Mouse (Mus musculus) G1E (cell line): ENCODE data around the gene Pskh1. TPM values are rescaled to one million over a fixed set of nuclear protein-coding genes. Genes with fewer than 3 reads are reported as not detected.

Experiments
- ATAC-seq: 2 replicates; pipeline ENCODE4 v1.8.0; 2016; ENCODE audit warnings: mild to moderate bottlenecking; ENCODE audit not compliant: insufficient number of reproducible peaks, poor library complexity, low FRiP score, severe bottlenecking; ENCODE audit errors: extremely low read depth
- DNase-seq: peaks from one replicate; pipeline ENCODE4 v3.0.0; 2012; ENCODE audit warnings: low spot score
- H3K27me3 ChIP-seq: 2 replicates; pipeline ENCODE4 v1.6.1; 2012; ENCODE audit warnings: mild to moderate bottlenecking, low read length, inconsistent platforms; ENCODE audit not compliant: insufficient read depth
- H3K36me3 ChIP-seq: replicated peaks from 2 replicates; pipeline ENCODE3; 2012; ENCODE audit warnings: mild to moderate bottlenecking, inconsistent platforms
- H3K4me1 ChIP-seq: 2 replicates; pipeline ENCODE4 v1.6.1; 2012; ENCODE audit warnings: low read depth, low read length, inconsistent platforms, mixed read lengths; ENCODE audit not compliant: insufficient read depth
- H3K4me3 ChIP-seq: 2 replicates; pipeline ENCODE4 v1.5.1; 2012; ENCODE audit warnings: low read depth, mild to moderate bottlenecking, inconsistent platforms, low read length, moderate library complexity, mixed read lengths
- H3K9me3 ChIP-seq: replicated peaks from 2 replicates; pipeline ENCODE4 v1.6.1; 2012; ENCODE audit warnings: inconsistent platforms
- CTCF ChIP-seq: IDR thresholded peaks from 2 replicates; pipeline ENCODE4 v1.5.1; 2012; ENCODE audit warnings: low read depth, low read length, inconsistent platforms, mixed read lengths
- GATA1 ChIP-seq: IDR thresholded peaks from 2 replicates; pipeline ENCODE4 v1.6.1; 2012; ENCODE audit warnings: borderline replicate concordance, low read length, inconsistent platforms, mixed read lengths
- GATA2 ChIP-seq: IDR thresholded peaks from 2 replicates; pipeline ENCODE4 v1.6.1; 2012; ENCODE audit warnings: low read depth, low read length, inconsistent platforms, borderline replicate concordance
- POLR2AphosphoS5 ChIP-seq: IDR thresholded peaks from 2 replicates; pipeline ENCODE4 v1.6.1; 2012; ENCODE audit warnings: low read depth, low read length, inconsistent platforms; ENCODE audit not compliant: insufficient replicate concordance
- TAL1 ChIP-seq: conservative IDR thresholded peaks from 2 replicates; pipeline ENCODE4 v1.6.1; 2012; ENCODE audit warnings: low read depth, low read length, inconsistent platforms, mixed read lengths
- polyA plus RNA-seq: library from polyadenylated mRNA; stranded (reverse); fragments of >175 nt; gene quantifications from 2 replicates; pipeline ENCODE4 v1.2.3, GENCODE M21; 2012
- total RNA-seq, 2 experiments: library from RNA; stranded (forward) in 1 of 2; stranded (reverse) in 1 of 2; fragments of 200-1000 nt in 1 of 2; fragments of >200 nt in 1 of 2; fragmentation: Nextera tagmentation in 1 of 2; gene quantifications; 2 replicates each; pipeline ENCODE4 v1.2.3; 2014 to 2017

Pskh1 gene
- total and polyA plus RNA-seq, 3 experiments: 19.5 to 26.1 (median 21.3) TPM

DNA sequence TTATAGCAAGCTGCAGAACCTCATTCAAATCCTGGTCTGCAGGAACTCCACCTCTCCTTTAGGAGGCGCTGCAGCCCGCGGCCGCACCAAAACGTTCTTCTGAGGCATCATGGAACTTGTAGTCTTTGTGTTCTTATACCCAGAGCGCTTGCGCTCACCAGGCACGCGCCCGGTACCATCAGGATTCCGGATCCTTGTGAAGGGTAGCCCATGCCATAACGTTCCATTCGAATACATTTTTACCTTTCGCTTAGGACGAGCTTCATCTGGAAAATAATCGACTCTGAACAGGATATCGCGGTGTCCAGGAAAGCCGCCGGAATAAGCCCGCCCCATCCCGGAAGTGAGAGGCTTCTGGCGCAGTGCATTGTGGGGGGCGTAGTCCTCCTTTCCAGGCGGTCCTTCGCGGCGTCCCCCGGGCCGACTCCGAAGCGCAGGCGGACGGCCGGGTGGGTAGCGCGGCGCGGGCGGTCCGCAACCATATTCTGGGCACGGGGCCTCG lies 45.5 kb upstream of the Pskh1 start, which contains the start of gene Thap11:
Thap11 (plus strand) TSS at position 418 of the 502 bp plus-strand sequence.
- peak; percentile 86 for DNase-seq

DNA sequence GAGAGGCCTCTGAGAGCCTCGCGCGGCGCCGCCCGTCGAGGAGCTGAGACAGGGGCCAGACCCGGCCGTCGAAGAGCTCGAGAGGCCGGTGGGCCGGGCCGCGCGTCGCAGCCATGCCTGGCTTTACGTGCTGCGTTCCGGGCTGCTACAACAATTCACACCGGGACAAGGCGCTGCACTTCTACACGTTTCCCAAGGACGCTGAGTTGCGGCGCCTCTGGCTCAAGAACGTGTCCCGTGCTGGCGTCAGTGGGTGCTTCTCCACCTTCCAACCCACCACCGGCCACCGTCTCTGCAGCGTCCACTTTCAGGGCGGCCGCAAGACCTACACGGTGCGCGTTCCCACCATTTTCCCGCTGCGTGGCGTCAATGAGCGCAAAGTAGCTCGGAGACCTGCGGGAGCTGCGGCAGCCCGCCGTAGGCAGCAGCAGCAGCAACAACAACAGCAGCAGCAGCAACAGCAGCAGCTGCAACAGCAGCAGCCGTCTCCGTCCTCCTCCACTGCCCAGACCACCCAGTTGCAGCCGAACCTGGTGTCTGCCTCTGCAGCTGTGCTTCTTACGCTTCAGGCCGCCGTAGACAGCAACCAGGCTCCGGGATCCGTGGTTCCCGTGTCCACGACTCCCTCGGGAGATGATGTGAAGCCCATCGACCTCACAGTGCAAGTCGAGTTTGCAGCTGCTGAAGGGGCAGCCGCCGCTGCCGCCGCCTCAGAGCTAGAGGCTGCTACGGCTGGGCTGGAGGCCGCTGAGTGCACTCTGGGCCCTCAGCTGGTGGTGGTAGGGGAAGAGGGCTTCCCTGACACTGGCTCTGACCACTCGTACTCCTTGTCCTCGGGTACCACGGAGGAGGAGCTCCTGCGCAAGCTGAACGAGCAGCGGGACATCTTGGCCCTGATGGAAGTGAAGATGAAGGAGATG lies 44.7 kb upstream of the Pskh1 start:
- Histone ChIP-seq H3K9me3 (no peaks in the 10 kb centered on the region), H3K27me3 (no peaks in the 10 kb centered on the region), H3K4me1 (peaks cover 61% of the 10 kb centered on the region), H3K36me3 (peaks cover 27% of the 10 kb centered on the region), H3K4me3 (peak overlapping the region; percentile 77)
- ATAC-seq: no peak
- peak; percentile 18 for DNase-seq
- TF ChIP-seq TAL1: no peak
- no peak for TF ChIP-seq GATA2
- TF ChIP-seq GATA1: no peak
- no peak for TF ChIP-seq CTCF
- TF ChIP-seq POLR2AphosphoS5: no peak

More for the DNA sequence above, 45.5 kb upstream of the Pskh1 start, which contains the start of gene Thap11:
- peak; percentile 59 for ATAC-seq
- H3K4me1 ChIP-seq: peaks cover 62% of the 10 kb centered on the region
- no peak for TF ChIP-seq POLR2AphosphoS5
- peak; percentile 80 for TF ChIP-seq CTCF
- peaks cover 32% of the 10 kb centered on the region for H3K36me3 ChIP-seq
- no peaks in the 10 kb centered on the region for H3K9me3 ChIP-seq
- H3K4me3 ChIP-seq: peak within 1 kb of the TSS; percentile 77
- no peaks in the 10 kb centered on the region for H3K27me3 ChIP-seq

DNA sequence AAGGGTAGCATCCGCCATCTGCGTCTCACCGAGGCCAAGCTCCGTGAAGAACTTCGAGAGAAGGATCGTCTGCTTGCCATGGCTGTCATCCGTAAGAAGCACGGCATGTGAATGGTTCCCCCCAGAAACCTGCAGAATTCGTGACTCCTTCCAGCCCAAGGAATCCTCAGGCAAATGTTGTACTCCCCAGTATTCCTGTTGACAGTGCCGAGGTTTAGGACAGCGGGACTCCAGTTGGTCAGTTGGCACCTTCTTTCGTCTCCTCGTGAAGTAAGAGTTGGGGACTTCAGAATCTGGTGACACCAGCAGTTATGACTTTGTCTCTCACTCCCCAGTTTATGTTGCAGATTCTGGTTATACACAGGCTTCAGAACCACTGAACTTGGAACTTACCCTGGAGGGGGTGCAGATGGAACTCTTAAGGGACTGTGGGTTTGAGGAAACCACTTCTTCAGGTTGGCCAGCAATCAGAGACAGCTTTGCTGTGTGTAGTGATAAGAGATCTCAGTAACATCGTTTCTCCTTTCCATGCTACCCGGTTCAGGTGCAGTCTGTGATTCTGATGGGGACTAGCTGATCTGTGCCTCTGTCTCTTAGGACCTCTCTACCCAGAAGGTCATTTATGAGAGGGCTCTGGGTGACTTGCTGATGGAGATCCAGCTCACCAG lies 43.9 kb upstream of the Pskh1 start:
- Histone ChIP-seq H3K36me3 (peaks cover 27% of the 10 kb centered on the region), H3K4me1 (peaks cover 57% of the 10 kb centered on the region), H3K4me3 (peak overlapping the region; percentile 77), H3K27me3 (no peaks in the 10 kb centered on the region), H3K9me3 (no peaks in the 10 kb centered on the region)
- no peak for DNase-seq
- TF ChIP-seq GATA1 (no peak), TAL1 (no peak), GATA2 (no peak), POLR2AphosphoS5 (no peak), CTCF (no peak)
- no peak for ATAC-seq

DNA sequence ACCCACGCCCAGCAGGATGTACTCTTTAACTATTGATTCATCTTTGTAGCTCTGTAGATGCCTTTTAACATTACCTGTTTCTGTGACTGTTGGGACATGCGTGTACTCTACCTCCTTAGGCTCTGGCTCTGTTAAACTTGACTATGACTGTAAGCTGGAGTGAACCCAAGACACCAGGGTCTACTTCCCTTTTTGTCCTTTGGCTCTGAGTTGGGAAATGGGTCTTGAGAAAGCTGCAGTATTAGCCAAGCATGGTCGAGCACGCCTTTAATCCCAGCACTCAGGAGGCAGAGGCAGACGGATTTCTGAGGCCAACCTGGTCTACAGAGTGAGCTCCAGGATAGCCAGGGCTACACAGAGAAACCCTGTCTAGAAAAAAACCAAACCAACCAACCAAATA lies 41.7 kb upstream of the Pskh1 start:
- ATAC-seq: no peak
- Histone ChIP-seq H3K4me1 (peaks cover 69% of the 10 kb centered on the region), H3K4me3 (no peak overlapping the region; the same call in 1 of the 2 replicates)

DNA sequence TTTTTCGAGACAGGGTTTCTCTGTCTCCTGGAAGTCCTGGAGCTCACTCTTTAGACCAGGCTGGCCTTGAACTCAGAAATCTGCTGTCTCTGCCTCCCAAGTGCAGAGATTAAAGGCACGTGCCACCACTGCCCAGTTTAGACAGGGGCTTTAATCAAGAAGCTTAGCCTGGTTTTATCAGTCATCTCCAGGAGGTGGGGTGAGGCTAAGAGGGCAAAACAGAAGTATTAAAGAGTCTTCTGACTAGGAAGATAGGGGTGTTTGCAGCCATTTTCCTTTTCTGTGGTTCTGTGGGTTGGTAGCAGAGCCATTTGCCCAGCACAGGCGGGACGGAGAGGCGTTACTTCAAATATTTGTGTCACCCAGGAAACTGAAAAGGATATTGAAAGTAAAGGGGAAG lies 40.9 kb upstream of the Pskh1 start:
- Histone ChIP-seq H3K36me3 (peaks cover 49% of the 10 kb centered on the region), H3K4me1 (peaks cover 75% of the 10 kb centered on the region), H3K9me3 (no peaks in the 10 kb centered on the region), H3K27me3 (no peaks in the 10 kb centered on the region), H3K4me3 (peak overlapping the region; percentile 95; the same call in 1 of the 2 replicates)
- TF ChIP-seq TAL1 (peak; percentile 90), GATA2 (no peak)
- ATAC-seq (peak; percentile 22; the same call in 1 of the 2 replicates), DNase-seq (peak; percentile 70)

More for the DNA sequence above, 41.7 kb upstream of the Pskh1 start:
- H3K36me3 ChIP-seq: peaks cover 41% of the 10 kb centered on the region
- no peak for DNase-seq
- no peaks in the 10 kb centered on the region for H3K27me3 ChIP-seq
- no peak for TF ChIP-seq GATA2
- TF ChIP-seq GATA1: no peak
- TF ChIP-seq POLR2AphosphoS5: no peak
- no peak for TF ChIP-seq TAL1
- TF ChIP-seq CTCF: no peak
- H3K9me3 ChIP-seq: no peaks in the 10 kb centered on the region
